Mouse (Mus musculus): ENCODE data around the gene Golph3l. TPM values are rescaled to one million over a fixed set of nuclear protein-coding genes. Genes with fewer than 3 reads are reported as not detected.
"Not testable (repeated sequence)": the region's sequence is repeated elsewhere in the genome, so short reads cannot be mapped to it uniquely, and the experiment has no call there.

The Golph3l gene
- polyA plus RNA-seq, 1 experiment from 2014 or later: 27.6 TPM

DNA sequence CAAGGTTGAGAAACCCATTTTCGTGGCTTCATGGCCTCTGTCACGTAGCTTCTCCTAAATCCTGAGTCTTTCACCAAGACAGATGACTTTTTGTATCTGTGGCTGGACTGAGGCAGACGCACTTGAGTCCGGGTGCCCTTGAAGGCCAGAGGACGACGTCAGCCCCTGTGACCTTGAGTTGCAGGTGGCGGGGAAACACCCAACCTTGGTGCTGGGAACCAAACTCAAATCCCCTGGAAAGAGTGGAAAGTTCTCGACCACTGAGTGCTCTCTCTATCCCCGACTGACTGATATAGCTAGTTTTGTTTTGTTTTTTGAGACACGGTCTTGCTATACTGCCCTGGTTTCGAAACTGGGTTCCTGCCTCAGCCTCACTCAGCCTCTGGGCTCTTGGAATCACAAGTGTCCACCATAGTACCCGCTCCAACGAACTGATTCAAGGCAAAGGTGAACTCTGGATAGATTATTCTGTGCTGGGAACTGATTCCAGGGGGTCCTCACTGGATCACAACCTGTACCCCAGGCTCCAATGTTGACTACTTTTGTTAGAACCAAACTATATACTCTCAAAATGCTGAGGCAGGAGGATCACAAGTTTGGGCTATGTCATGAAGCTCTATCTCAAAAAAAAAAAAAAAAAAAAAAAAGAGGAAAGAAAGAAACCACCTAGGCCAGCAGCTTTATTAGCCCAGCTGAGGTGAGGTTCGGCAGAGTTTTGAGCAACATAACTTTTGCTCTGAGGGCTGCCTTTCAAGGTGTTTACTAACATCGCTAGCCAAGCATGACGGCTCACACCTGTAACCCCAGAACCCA lies 62.9 kb downstream of the Golph3l start:
- WGBS: 86% methylated on average over 16 of the region's 16 CpGs
- Histone ChIP-seq H3K9ac (ENCODE audit: low read depth, low read length) (no peak overlapping the region), H3K4me1 (replicated peaks; ENCODE audit: control insufficient read depth, insufficient read depth, low read length) (no peaks in the 10 kb centered on the region), H3K27ac (ENCODE audit: low read depth, low read length) (peak overlapping the region; percentile 74; the same call in 1 of the 2 replicates), H3K9me3 (ENCODE audit: control insufficient read depth) (no peaks in the 10 kb centered on the region), H3K4me3 (ENCODE audit: low read depth, low read length) (no peak overlapping the region), H3K27me3 (replicated peaks; ENCODE audit: control insufficient read depth, insufficient read depth, low read length) (no peaks in the 10 kb centered on the region), H3K4me2 (replicated peaks; ENCODE audit: low read depth) (no peak overlapping the region), H3K36me3 (ENCODE audit: control insufficient read depth, insufficient read depth) (no peaks in the 10 kb centered on the region)
- ATAC-seq: no peak
- no peak for TF ChIP-seq CTCF (IDR thresholded peaks at IDR 0.05; ENCODE audit: low read depth)

- H3K27ac ChIP-seq (ENCODE audit: low read depth, low read length): no peak overlapping the region
- H3K4me3 ChIP-seq (ENCODE audit: low read depth, low read length): no peak overlapping the region
- peak; percentile 41 for TF ChIP-seq CTCF (IDR thresholded peaks at IDR 0.05; ENCODE audit: low read depth)
- no peaks in the 10 kb centered on the region for H3K36me3 ChIP-seq (ENCODE audit: control insufficient read depth, insufficient read depth)
- H3K27me3 ChIP-seq (replicated peaks; ENCODE audit: control insufficient read depth, insufficient read depth, low read length): no peaks in the 10 kb centered on the region
- no peak overlapping the region for H3K9ac ChIP-seq (ENCODE audit: low read depth, low read length)
- no peak for ATAC-seq
- 78% methylated on average over 7 of the region's 7 CpGs for WGBS
- no peaks in the 10 kb centered on the region for H3K9me3 ChIP-seq (ENCODE audit: control insufficient read depth)
- no peaks in the 10 kb centered on the region for H3K4me1 ChIP-seq (replicated peaks; ENCODE audit: control insufficient read depth, insufficient read depth, low read length)
- no peak overlapping the region for H3K4me2 ChIP-seq (replicated peaks; ENCODE audit: low read depth)
Measured at GRCm38 (mm10) chr3:95652204-95652811, 63.6 kb downstream of the Golph3l start.

DNA sequence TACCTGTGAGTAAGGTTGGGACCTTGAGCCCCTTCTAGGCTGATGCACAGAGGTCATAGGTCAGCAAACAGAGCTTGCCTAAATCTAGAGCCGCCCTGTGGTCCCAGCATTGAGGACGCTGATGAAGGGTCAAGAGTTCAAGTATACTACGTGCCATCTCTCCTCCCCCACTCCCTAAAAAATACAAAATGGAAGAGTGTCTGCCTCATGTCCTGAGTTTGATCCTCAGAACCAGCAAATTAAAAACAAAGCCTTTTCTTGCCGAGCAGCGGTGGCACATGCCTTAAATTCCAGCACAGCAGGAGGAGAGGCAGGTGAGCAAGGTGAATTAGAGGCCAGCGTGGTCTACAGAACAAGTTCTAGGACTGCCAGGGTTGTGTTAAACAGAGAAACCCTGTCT lies 64.1 kb downstream of the Golph3l start:
- no peaks in the 10 kb centered on the region for H3K27me3 ChIP-seq (replicated peaks; ENCODE audit: control insufficient read depth, insufficient read depth, low read length)
- ATAC-seq: no peak
- no peak overlapping the region for H3K9ac ChIP-seq (ENCODE audit: low read depth, low read length)
- peaks cover 4% of the 10 kb centered on the region; the same call in 1 of the 2 replicates for H3K4me1 ChIP-seq (replicated peaks; ENCODE audit: control insufficient read depth, insufficient read depth, low read length)
- H3K9me3 ChIP-seq (ENCODE audit: control insufficient read depth): no peaks in the 10 kb centered on the region
- 62% methylated on average over 6 of the region's 6 CpGs for WGBS
- H3K36me3 ChIP-seq (ENCODE audit: control insufficient read depth, insufficient read depth): no peaks in the 10 kb centered on the region
- no peak overlapping the region; the same call in 1 of the 2 replicates for H3K4me2 ChIP-seq (replicated peaks; ENCODE audit: low read depth)
- no peak overlapping the region for H3K4me3 ChIP-seq (ENCODE audit: low read depth, low read length)
- no peak for TF ChIP-seq CTCF (IDR thresholded peaks at IDR 0.05; ENCODE audit: low read depth)
- no peak overlapping the region for H3K27ac ChIP-seq (ENCODE audit: low read depth, low read length)

DNA sequence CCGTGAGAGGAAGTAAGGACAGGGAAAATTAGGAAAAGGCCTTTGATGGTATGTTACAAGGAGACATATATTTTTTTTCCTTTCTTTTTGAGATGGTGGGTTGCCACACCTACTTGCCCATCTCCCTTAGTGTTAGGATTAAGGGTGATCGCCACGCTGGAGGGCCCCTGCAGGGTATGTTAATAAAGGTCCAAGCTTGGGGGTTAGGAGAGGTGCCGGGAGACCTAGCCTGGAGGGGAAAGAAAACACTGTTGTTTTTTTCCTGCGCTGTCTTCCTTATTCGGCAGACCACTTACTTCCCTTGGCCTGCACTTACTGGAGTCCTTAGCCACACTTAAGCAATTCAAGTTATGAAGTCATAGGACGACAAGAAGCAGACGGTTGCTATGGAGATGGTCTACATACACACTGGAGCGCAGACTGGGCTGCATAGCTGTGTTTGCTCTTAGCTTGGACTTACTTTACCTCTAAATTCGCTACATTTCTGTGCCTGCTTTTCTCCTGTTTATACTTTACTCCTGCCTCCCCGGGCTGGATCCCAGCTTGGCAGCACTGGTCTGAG lies 64.8 kb downstream of the Golph3l start:
- peak; percentile 25 for ATAC-seq
- H3K4me3 ChIP-seq (ENCODE audit: low read depth, low read length): no peak overlapping the region
- H3K4me1 ChIP-seq (replicated peaks; ENCODE audit: control insufficient read depth, insufficient read depth, low read length): peaks cover 4% of the 10 kb centered on the region; the same call in 1 of the 2 replicates
- WGBS: 21% methylated on average over 11 of the region's 11 CpGs
- peak overlapping the region; percentile 6; the same call in 1 of the 2 replicates for H3K4me2 ChIP-seq (replicated peaks; ENCODE audit: low read depth)
- H3K27ac ChIP-seq (ENCODE audit: low read depth, low read length): peak overlapping the region; percentile 11; the same call in 1 of the 2 replicates
- no peaks in the 10 kb centered on the region for H3K27me3 ChIP-seq (replicated peaks; ENCODE audit: control insufficient read depth, insufficient read depth, low read length)
- H3K36me3 ChIP-seq (ENCODE audit: control insufficient read depth, insufficient read depth): no peaks in the 10 kb centered on the region
- no peak for TF ChIP-seq CTCF (IDR thresholded peaks at IDR 0.05; ENCODE audit: low read depth)
- no peak overlapping the region for H3K9ac ChIP-seq (ENCODE audit: low read depth, low read length)
- H3K9me3 ChIP-seq (ENCODE audit: control insufficient read depth): no peaks in the 10 kb centered on the region

GRCm38 (mm10) chr3:95654371-95654770 lies 65.6 kb downstream of the Golph3l start:
- WGBS: 85% methylated on average over 3 of the region's 3 CpGs
- H3K9me3 ChIP-seq (ENCODE audit: control insufficient read depth): not testable (repeated sequence)

DNA sequence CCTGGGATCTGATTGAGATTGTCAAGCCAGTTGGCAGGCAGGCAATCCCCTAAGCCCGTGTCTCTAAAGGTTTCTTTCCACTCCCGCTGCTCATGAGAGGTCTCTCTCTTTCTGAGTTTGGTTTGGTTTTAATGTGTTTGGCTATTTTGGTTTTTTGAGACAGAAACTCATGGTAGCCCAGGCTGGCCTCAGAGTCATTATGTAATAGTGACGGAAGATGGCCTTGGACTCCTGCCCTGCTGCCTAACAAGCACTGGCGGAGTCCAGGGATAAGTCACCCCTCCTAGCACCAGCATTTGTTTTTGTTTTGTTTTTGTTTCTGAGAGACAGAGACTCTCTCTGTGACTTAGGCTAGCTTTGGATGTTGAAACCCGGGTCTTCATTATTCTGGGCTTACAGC lies 66.7 kb downstream of the Golph3l start:
- Histone ChIP-seq H3K36me3 (ENCODE audit: control insufficient read depth, insufficient read depth) (0 out of 2 replicates have a peak, but pooled peaks cover 4% of the 10 kb centered on the region), H3K27ac (ENCODE audit: low read depth, low read length) (0 out of 2 replicates have a peak overlapping the region, but pooled peaks have one; percentile 10), H3K9ac (ENCODE audit: low read depth, low read length) (no peak overlapping the region), H3K9me3 (ENCODE audit: control insufficient read depth) (no peaks in the 10 kb centered on the region), H3K4me3 (ENCODE audit: low read depth, low read length) (no peak overlapping the region), H3K4me2 (replicated peaks; ENCODE audit: low read depth) (no peak overlapping the region), H3K4me1 (replicated peaks; ENCODE audit: control insufficient read depth, insufficient read depth, low read length) (peaks cover 4% of the 10 kb centered on the region; the same call in 1 of the 2 replicates), H3K27me3 (replicated peaks; ENCODE audit: control insufficient read depth, insufficient read depth, low read length) (no peaks in the 10 kb centered on the region)
- no peak for TF ChIP-seq CTCF (IDR thresholded peaks at IDR 0.05; ENCODE audit: low read depth)
- ATAC-seq: no peak
- 78% methylated on average over 5 of the region's 5 CpGs for WGBS

More at GRCm38 (mm10) chr3:95654371-95654770, 65.6 kb downstream of the Golph3l start:
- not testable (repeated sequence) for H3K4me2 ChIP-seq (replicated peaks; ENCODE audit: low read depth); H3K9ac ChIP-seq (ENCODE audit: low read depth, low read length); H3K4me3 ChIP-seq (ENCODE audit: low read depth, low read length); H3K27ac ChIP-seq (ENCODE audit: low read depth, low read length); ATAC-seq; H3K36me3 ChIP-seq (ENCODE audit: control insufficient read depth, insufficient read depth); H3K27me3 ChIP-seq (replicated peaks; ENCODE audit: control insufficient read depth, insufficient read depth, low read length); H3K4me1 ChIP-seq (replicated peaks; ENCODE audit: control insufficient read depth, insufficient read depth, low read length)

All from intestine, postnatal 0 days (tissue).